Mouse (Mus musculus) frontal cortex, postnatal 10 days (tissue): ENCODE measurements at regions not wholly inside any gene's neighbourhood (a gene's known extent, or its start where the extent isn't known, plus 50 kb on each side); places are given as distances from the start of the nearest gene placed in this dataset.

Experiments used
- DNase-seq, 2 experiments: peaks; one replicate each; pipeline ENCODE4 v3.0.0; 2022; ENCODE audit warnings: low spot score in 2 of 2, mixed read lengths in 1 of 2

DNA sequence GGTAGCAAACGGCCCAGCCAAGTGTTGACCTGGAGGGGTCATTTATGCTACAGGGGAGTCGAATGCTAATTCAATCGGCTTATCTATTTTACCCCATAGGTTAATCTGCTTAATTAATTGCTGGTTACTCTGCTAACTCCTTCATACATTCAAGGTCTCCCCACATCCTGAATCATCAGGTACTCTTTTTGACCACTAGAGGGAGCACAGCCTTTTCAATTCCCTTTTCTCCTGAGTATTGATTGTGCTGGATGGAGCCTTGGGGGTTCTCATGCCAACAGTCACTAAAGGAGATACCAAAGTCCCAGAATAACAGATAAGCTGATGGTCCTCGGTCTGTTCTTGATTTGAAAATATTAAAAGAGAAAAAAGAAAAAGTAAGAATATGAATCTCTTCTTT lies 126.8 kb downstream of the Polr2m start:
- no peak for DNase-seq

- DNase-seq, result no peak
Observed at GRCm38 (mm10) chr9:71355721-71356120, 130.0 kb downstream of the Polr2m start.
